Mouse (Mus musculus): ENCODE data around the gene Usp2. TPM values are rescaled to one million over a fixed set of nuclear protein-coding genes. Genes with fewer than 3 reads are reported as not detected.
A peak's percentile ranks its signal among the peaks of the same experiment; 100 is the strongest.

Gene Usp2
- polyA plus RNA-seq, 1 experiment from 2014 or later: 89.6 TPM

DNA sequence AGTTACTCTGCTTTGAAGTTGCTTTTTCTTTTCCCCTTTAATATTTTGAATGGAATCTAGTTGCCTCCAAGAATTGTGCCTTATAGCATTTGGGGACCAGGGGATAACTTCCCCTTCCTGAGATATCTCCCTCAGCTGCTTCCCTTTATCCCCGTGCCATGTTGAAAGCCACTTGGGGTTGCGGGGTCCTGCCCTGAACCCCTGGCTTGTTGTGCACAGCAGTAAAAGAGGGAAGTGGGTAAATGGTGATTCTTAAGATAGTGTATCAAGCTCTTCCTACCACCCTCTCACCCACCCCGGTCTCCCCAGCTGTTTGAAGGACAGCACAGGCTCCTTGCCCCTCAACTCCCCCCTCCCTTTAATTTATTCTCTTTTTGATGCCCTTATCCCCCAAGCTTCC lies 27.9 kb downstream of the Usp2 start:
- 83% methylated on average over 3 of the region's 3 CpGs for WGBS
- Histone ChIP-seq H3K4me3 (ENCODE audit: low read length) (no peak overlapping the region), H3K9ac (ENCODE audit: low read length) (no peak overlapping the region), H3K9me3 (replicated peaks; ENCODE audit: control insufficient read depth, low read length) (no peaks in the 10 kb centered on the region), H3K36me3 (ENCODE audit: control insufficient read depth, insufficient read depth) (peaks cover 27% of the 10 kb centered on the region), H3K4me2 (ENCODE audit: low read depth, low read length) (no peak overlapping the region), H3K27me3 (ENCODE audit: control insufficient read depth, insufficient read depth, low read length) (no peaks in the 10 kb centered on the region), H3K4me1 (ENCODE audit: control insufficient read depth, insufficient read depth, low read length) (peaks cover 15% of the 10 kb centered on the region), H3K27ac (ENCODE audit: low read length) (peak overlapping the region; percentile 26; the same call in 1 of the 2 replicates)
- ATAC-seq (replicated peaks; ENCODE audit: extremely low read depth, insufficient read depth, low FRiP score): no peak

DNA sequence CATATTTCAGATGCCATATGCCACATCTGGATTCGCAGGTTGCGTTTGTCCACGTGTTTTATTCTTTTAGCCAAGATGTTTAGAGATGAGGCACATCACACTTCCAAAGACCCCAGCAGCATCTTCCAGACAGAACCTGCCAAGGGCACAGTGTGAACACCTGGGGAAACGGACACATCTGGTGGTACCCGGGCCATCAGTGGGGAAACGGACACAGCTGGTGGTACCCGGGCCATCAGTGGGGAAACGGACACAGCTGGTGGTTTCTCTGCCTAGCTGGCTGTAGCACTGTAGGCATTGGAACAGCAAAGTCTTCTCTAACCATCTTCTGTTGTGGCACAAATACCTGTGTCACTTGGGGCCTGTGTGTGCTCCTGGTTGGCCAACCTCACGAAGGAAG lies 29.0 kb downstream of the Usp2 start:
- Histone ChIP-seq H3K4me3 (ENCODE audit: low read length) (no peak overlapping the region), H3K36me3 (ENCODE audit: control insufficient read depth, insufficient read depth) (peaks cover 22% of the 10 kb centered on the region), H3K4me2 (ENCODE audit: low read depth, low read length) (no peak overlapping the region), H3K27me3 (ENCODE audit: control insufficient read depth, insufficient read depth, low read length) (no peaks in the 10 kb centered on the region), H3K9ac (ENCODE audit: low read length) (no peak overlapping the region), H3K4me1 (ENCODE audit: control insufficient read depth, insufficient read depth, low read length) (peaks cover 11% of the 10 kb centered on the region), H3K9me3 (replicated peaks; ENCODE audit: control insufficient read depth, low read length) (no peaks in the 10 kb centered on the region), H3K27ac (ENCODE audit: low read length) (peak overlapping the region; percentile 89)
- ATAC-seq (replicated peaks; ENCODE audit: extremely low read depth, insufficient read depth, low FRiP score): no peak
- 82% methylated on average over 9 of the region's 9 CpGs for WGBS

DNA sequence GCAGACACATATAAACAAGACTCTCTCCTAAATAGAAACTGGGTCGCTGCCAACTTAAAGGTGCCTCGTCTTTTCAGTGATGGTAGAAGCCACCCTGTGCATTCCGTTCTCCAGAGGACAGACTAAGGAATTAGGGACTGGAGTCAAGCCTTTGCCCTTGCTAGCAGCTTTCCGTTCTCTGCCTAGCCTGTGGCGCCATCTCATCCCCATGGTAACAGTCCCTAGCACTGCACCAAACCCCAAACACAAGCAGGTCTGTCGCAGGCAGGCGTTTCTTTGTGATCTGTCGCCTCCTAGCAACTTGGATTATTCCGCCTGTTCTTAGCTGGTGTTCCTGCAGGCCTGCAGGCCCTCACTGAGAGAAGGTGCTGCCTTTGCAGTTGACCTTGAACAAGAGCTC lies 29.7 kb downstream of the Usp2 start:
- peak; percentile 67 for ATAC-seq (replicated peaks; ENCODE audit: extremely low read depth, insufficient read depth, low FRiP score)

DNA sequence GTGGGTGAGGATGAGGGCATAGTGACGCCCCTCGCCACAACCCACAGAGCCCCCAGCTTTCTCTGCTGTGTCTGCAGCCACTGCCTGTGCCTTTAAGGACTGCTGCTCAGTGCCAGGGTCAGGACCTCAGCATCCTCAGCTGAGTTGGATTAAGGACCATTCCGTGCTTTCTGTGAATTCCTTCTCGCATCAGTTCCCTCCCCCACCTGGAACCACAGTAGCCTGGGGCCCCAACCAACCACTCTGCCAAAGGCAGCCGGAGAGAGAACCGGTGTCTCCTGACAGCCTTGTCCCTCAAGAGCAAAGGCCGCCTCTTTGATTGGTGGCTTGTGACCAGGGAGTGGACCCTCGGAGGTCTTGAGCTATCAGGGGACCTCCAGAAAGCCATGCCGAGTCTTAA lies 34.7 kb downstream of the Usp2 start, which contains the start of gene Mfrp:
Mfrp (plus strand) TSS at position 240 of the 400 bp plus-strand sequence.
- WGBS: 75% methylated on average over 9 of the region's 9 CpGs
- no peak for ATAC-seq (replicated peaks; ENCODE audit: extremely low read depth, insufficient read depth, low FRiP score)
- H3K4me3 ChIP-seq (ENCODE audit: low read length): no peak within 1 kb of the TSS
- H3K27me3 ChIP-seq (ENCODE audit: control insufficient read depth, insufficient read depth, low read length): no peaks in the 10 kb centered on the region
- no peak within 1 kb of the TSS for H3K27ac ChIP-seq (ENCODE audit: low read length)
- H3K4me2 ChIP-seq (ENCODE audit: low read depth, low read length): no peak within 1 kb of the TSS
- H3K4me1 ChIP-seq (ENCODE audit: control insufficient read depth, insufficient read depth, low read length): no peaks in the 10 kb centered on the region; the same call in 1 of the 2 replicates
- H3K36me3 ChIP-seq (ENCODE audit: control insufficient read depth, insufficient read depth): peaks cover 3% of the 10 kb centered on the region; the same call in 1 of the 2 replicates
- H3K9me3 ChIP-seq (replicated peaks; ENCODE audit: control insufficient read depth, low read length): no peaks in the 10 kb centered on the region
- H3K9ac ChIP-seq (ENCODE audit: low read length): no peak within 1 kb of the TSS

More for the DNA sequence above, 29.7 kb downstream of the Usp2 start:
- Histone ChIP-seq H3K4me1 (ENCODE audit: control insufficient read depth, insufficient read depth, low read length) (peaks cover 11% of the 10 kb centered on the region), H3K36me3 (ENCODE audit: control insufficient read depth, insufficient read depth) (peaks cover 15% of the 10 kb centered on the region), H3K9me3 (replicated peaks; ENCODE audit: control insufficient read depth, low read length) (no peaks in the 10 kb centered on the region), H3K27ac (ENCODE audit: low read length) (peak overlapping the region; percentile 89), H3K4me3 (ENCODE audit: low read length) (no peak overlapping the region), H3K27me3 (ENCODE audit: control insufficient read depth, insufficient read depth, low read length) (no peaks in the 10 kb centered on the region), H3K4me2 (ENCODE audit: low read depth, low read length) (no peak overlapping the region), H3K9ac (ENCODE audit: low read length) (no peak overlapping the region)
- WGBS: 22% methylated on average over 9 of the region's 9 CpGs

DNA sequence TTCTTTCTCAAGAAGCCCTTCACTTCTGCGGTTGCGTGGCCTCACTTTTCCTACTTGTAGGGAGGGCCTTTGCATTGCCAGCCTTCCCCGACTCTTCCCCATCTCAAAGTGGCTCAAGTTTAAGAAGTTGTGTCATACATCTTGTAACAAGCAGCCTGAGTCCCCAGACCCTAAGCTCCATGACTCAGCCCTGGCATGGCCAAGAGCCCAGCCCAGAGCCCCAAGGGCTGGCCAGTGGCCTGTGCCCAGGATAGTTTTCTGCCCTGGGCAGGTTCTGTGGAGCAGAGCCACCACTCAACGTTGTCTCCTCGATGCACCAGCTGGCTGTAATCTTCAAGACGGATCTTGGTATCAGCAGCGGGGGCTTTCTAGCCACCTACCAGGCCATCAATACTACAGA lies 38.1 kb downstream of the Usp2 start:
- Histone ChIP-seq H3K4me3 (ENCODE audit: low read length) (no peak overlapping the region), H3K36me3 (ENCODE audit: control insufficient read depth, insufficient read depth) (peaks cover 3% of the 10 kb centered on the region; the same call in 1 of the 2 replicates), H3K9ac (ENCODE audit: low read length) (no peak overlapping the region), H3K27me3 (ENCODE audit: control insufficient read depth, insufficient read depth, low read length) (no peaks in the 10 kb centered on the region), H3K9me3 (replicated peaks; ENCODE audit: control insufficient read depth, low read length) (no peaks in the 10 kb centered on the region), H3K4me1 (ENCODE audit: control insufficient read depth, insufficient read depth, low read length) (peaks cover 28% of the 10 kb centered on the region), H3K27ac (ENCODE audit: low read length) (no peak overlapping the region), H3K4me2 (ENCODE audit: low read depth, low read length) (no peak overlapping the region)
- 86% methylated on average over 7 of the region's 7 CpGs for WGBS
- no peak for ATAC-seq (replicated peaks; ENCODE audit: extremely low read depth, insufficient read depth, low FRiP score)

DNA sequence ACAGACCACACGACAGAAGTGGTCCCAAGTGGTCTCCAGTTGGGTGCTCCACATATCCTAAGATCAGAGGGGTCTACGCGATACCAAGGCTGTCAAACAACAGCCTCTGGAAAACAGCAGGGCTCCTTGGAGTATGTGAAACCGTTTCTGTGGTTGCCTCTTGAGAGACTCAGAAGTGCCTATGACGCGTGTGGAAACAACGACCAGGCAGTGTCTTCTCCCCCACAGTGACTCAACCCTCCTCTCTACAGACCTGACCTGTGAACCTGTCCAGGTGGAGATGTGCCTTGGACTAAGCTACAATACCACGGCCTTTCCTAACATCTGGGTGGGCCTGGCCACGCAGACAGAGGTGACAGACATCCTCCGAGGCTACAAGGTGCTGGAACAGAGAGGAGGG lies 39.0 kb downstream of the Usp2 start:
- no peak overlapping the region for H3K27ac ChIP-seq (ENCODE audit: low read length)
- WGBS: 79% methylated on average over 10 of the region's 10 CpGs
- peaks cover 3% of the 10 kb centered on the region; the same call in 1 of the 2 replicates for H3K36me3 ChIP-seq (ENCODE audit: control insufficient read depth, insufficient read depth)
- peaks cover 34% of the 10 kb centered on the region for H3K4me1 ChIP-seq (ENCODE audit: control insufficient read depth, insufficient read depth, low read length)
- H3K4me3 ChIP-seq (ENCODE audit: low read length): no peak overlapping the region
- no peak for ATAC-seq (replicated peaks; ENCODE audit: extremely low read depth, insufficient read depth, low FRiP score)
- no peaks in the 10 kb centered on the region for H3K9me3 ChIP-seq (replicated peaks; ENCODE audit: control insufficient read depth, low read length)
- no peaks in the 10 kb centered on the region for H3K27me3 ChIP-seq (ENCODE audit: control insufficient read depth, insufficient read depth, low read length)
- H3K9ac ChIP-seq (ENCODE audit: low read length): no peak overlapping the region
- H3K4me2 ChIP-seq (ENCODE audit: low read depth, low read length): no peak overlapping the region

DNA sequence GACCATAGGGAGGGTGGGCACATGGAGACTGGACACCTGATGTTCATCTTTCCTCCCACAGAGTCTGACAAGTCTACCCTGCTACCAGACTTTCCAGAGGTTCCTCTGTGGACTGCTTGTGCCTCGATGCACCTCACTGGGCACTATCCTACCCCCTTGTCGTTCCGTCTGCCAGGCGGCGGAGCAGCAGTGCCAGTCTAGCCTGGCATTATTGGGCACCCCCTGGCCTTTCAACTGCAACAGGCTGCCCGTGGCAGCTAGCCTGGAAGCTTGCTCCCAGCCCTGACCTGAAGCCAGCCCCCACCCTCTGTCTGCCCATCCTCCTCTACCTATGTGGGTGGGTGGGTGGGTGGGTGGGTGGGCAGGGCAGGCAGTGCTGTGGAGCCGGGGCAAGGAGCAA lies 39.4 kb downstream of the Usp2 start:
- H3K4me1 ChIP-seq (ENCODE audit: control insufficient read depth, insufficient read depth, low read length): peaks cover 34% of the 10 kb centered on the region
- no peak overlapping the region for H3K4me3 ChIP-seq (ENCODE audit: low read length)
- ATAC-seq (replicated peaks; ENCODE audit: extremely low read depth, insufficient read depth, low FRiP score): no peak
- no peak overlapping the region for H3K9ac ChIP-seq (ENCODE audit: low read length)
- no peak overlapping the region for H3K4me2 ChIP-seq (ENCODE audit: low read depth, low read length)
- WGBS: 97% methylated on average over 7 of the region's 7 CpGs
- no peak overlapping the region for H3K27ac ChIP-seq (ENCODE audit: low read length)
- no peaks in the 10 kb centered on the region for H3K27me3 ChIP-seq (ENCODE audit: control insufficient read depth, insufficient read depth, low read length)
- H3K36me3 ChIP-seq (ENCODE audit: control insufficient read depth, insufficient read depth): peaks cover 3% of the 10 kb centered on the region; the same call in 1 of the 2 replicates
- no peaks in the 10 kb centered on the region for H3K9me3 ChIP-seq (replicated peaks; ENCODE audit: control insufficient read depth, low read length)

DNA sequence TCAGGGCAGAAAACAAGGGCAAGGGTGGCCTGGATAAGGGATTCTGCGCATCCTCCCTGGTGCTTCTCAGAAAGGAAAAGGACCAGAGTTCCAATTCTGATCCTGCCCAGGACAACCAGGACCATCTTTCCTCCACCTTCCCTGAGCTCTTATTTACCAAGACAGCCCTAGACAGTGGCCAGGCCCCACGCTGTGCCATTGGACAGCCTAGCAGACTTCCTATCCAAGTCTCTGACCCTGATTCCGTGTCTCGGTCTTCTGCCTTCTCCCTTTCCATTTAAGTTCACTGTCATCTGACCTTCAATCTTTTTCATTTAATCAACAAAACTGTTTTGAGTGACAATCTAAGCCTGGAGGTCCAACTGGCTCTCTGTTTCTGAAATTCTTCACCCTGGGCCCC lies 39.8 kb downstream of the Usp2 start:
- no peak overlapping the region for H3K4me3 ChIP-seq (ENCODE audit: low read length)
- H3K9ac ChIP-seq (ENCODE audit: low read length): no peak overlapping the region
- no peaks in the 10 kb centered on the region for H3K9me3 ChIP-seq (replicated peaks; ENCODE audit: control insufficient read depth, low read length)
- peak overlapping the region; percentile 44; the same call in 1 of the 2 replicates for H3K4me2 ChIP-seq (ENCODE audit: low read depth, low read length)
- peaks cover 34% of the 10 kb centered on the region for H3K4me1 ChIP-seq (ENCODE audit: control insufficient read depth, insufficient read depth, low read length)
- H3K27ac ChIP-seq (ENCODE audit: low read length): peak overlapping the region; percentile 52
- WGBS: 73% methylated on average over 4 of the region's 4 CpGs
- ATAC-seq (replicated peaks; ENCODE audit: extremely low read depth, insufficient read depth, low FRiP score): no peak
- peaks cover 3% of the 10 kb centered on the region; the same call in 1 of the 2 replicates for H3K36me3 ChIP-seq (ENCODE audit: control insufficient read depth, insufficient read depth)
- no peaks in the 10 kb centered on the region for H3K27me3 ChIP-seq (ENCODE audit: control insufficient read depth, insufficient read depth, low read length)

DNA sequence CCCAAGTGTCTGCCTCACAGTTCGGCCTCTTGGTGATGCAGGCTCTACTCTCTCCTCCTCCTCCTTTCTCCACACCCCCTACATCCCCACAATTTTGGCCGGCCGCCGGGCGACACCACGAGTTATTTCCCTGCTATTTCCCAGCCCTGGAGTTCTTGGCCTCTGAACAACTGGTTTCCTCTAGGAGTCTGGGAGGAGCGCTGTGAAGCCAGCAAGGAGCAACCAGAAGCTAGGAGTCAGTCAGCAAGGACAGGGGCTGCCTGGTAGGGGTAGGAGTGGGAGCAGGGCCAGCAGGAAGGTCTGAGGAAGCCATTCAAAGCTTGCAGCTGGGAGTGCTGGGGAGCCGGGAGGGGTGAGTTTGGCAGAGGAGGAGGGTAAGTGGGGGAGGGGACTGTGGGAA lies 40.3 kb downstream of the Usp2 start, which contains the start of gene C1qtnf5:
C1qtnf5 (plus strand) TSS at position 136 of the 400 bp plus-strand sequence.
- H3K4me1 ChIP-seq (ENCODE audit: control insufficient read depth, insufficient read depth, low read length): peaks cover 34% of the 10 kb centered on the region
- H3K9ac ChIP-seq (ENCODE audit: low read length): peak within 1 kb of the TSS; percentile 38
- no peaks in the 10 kb centered on the region for H3K9me3 ChIP-seq (replicated peaks; ENCODE audit: control insufficient read depth, low read length)
- no peaks in the 10 kb centered on the region for H3K27me3 ChIP-seq (ENCODE audit: control insufficient read depth, insufficient read depth, low read length)
- WGBS: 34% methylated on average over 8 of the region's 8 CpGs
- H3K27ac ChIP-seq (ENCODE audit: low read length): peak within 1 kb of the TSS; percentile 82
- peak within 1 kb of the TSS; percentile 23 for H3K4me3 ChIP-seq (ENCODE audit: low read length)
- peak within 1 kb of the TSS; percentile 44 for H3K4me2 ChIP-seq (ENCODE audit: low read depth, low read length)
- H3K36me3 ChIP-seq (ENCODE audit: control insufficient read depth, insufficient read depth): peaks cover 3% of the 10 kb centered on the region; the same call in 1 of the 2 replicates
- peak; percentile 77 for ATAC-seq (replicated peaks; ENCODE audit: extremely low read depth, insufficient read depth, low FRiP score)
